Mouse (Mus musculus) bone marrow, adult 2 months (tissue): Measurements from ENCODE around the gene Ubtd2. TPM values are rescaled to one million over a fixed set of nuclear protein-coding genes. Genes with fewer than 3 reads are reported as not detected.

ENCODE experiments used
- H3K27ac ChIP-seq: fragments of 200-500 bp; 2 replicates; pipeline ENCODE4 v1.5.1; 2012; ENCODE audit warnings: low read depth, mild to moderate bottlenecking, control low read depth, inconsistent platforms, low read length; ENCODE audit not compliant: control insufficient read depth, poor library complexity, insufficient read depth
- H3K4me1 ChIP-seq: fragments of 200-500 bp; 2 replicates; pipeline ENCODE4 v1.6.1; 2011; ENCODE audit warnings: low read length; ENCODE audit not compliant: control insufficient read depth, insufficient read depth
- H3K4me3 ChIP-seq: fragments of 200-500 bp; replicated peaks from 2 replicates; pipeline ENCODE3; 2011; ENCODE audit warnings: mild to moderate bottlenecking, low read depth, low read length, control low read depth; ENCODE audit not compliant: control insufficient read depth
- CTCF ChIP-seq: fragments of 200-500 bp; IDR thresholded peaks from 2 replicates; pipeline ENCODE4 v1.5.1; 2011; ENCODE audit warnings: low read length, control low read depth; ENCODE audit not compliant: control insufficient read depth, insufficient read depth
- POLR2A ChIP-seq: fragments of 200-500 bp; IDR thresholded peaks from 2 replicates; pipeline ENCODE4 v1.6.1; 2011; ENCODE audit warnings: low read depth, mild to moderate bottlenecking, control low read depth, low read length, borderline replicate concordance; ENCODE audit not compliant: control insufficient read depth
- WGBS: fragments of 180-500 bp; shearing (Covaris S2); methylation state at CpG from one replicate; pipeline ENCODE4 v1.1.7; 2018; 5-methylcytosine and 5-hydroxymethylcytosine counted together
- polyA plus RNA-seq: library from polyadenylated mRNA; stranded (reverse); fragments of >200 nt; gene quantifications from 2 replicates; pipeline ENCODE4 v1.2.4, GENCODE M21; 2011; ENCODE audit warnings: low replicate concordance; ENCODE audit not compliant: missing spikeins, insufficient read depth, insufficient read length

The Ubtd2 gene
- polyA plus RNA-seq, 1 experiment = 1.5 TPM

- TF ChIP-seq POLR2A (no peak), CTCF (no peak)
- peak overlapping the region; percentile 21 for H3K4me3 ChIP-seq
- H3K4me1 ChIP-seq = peaks cover 22% of the 10 kb centered on the region
- H3K27ac ChIP-seq = peak overlapping the region; percentile 92
- 25% methylated on average over 14 of the region's 14 CpGs for WGBS
Observed at GRCm38 (mm10) chr11:32554141-32555091, 99.2 kb downstream of the Ubtd2 start.

GRCm38 (mm10) chr11:32555103-32555689 lies 100.0 kb downstream of the Ubtd2 start:
- no peak overlapping the region for H3K4me3 ChIP-seq
- 68% methylated on average over 12 of the region's 12 CpGs for WGBS
- H3K27ac ChIP-seq = peak overlapping the region; percentile 20
- TF ChIP-seq POLR2A (no peak), CTCF (no peak)
- peaks cover 22% of the 10 kb centered on the region for H3K4me1 ChIP-seq

GRCm38 (mm10) chr11:32556333-32556990 lies 101.3 kb downstream of the Ubtd2 start:
- TF ChIP-seq CTCF = no peak
- TF ChIP-seq POLR2A = no peak
- peaks cover 19% of the 10 kb centered on the region for H3K4me1 ChIP-seq
- WGBS = 67% methylated on average over 10 of the region's 10 CpGs
- H3K4me3 ChIP-seq = no peak overlapping the region
- H3K27ac ChIP-seq = no peak overlapping the region

GRCm38 (mm10) chr11:32558026-32558425 lies 102.9 kb downstream of the Ubtd2 start:
- Histone ChIP-seq H3K4me3 (no peak overlapping the region), H3K27ac (no peak overlapping the region), H3K4me1 (peaks cover 17% of the 10 kb centered on the region)
- TF ChIP-seq CTCF (no peak), POLR2A (no peak)
- WGBS = 66% methylated on average over 4 of the region's 4 CpGs

GRCm38 (mm10) chr11:32558677-32559076 lies 103.5 kb downstream of the Ubtd2 start:
- WGBS = 8% methylated on average over 8 of the region's 8 CpGs
- Histone ChIP-seq H3K27ac (peak overlapping the region; percentile 74), H3K4me3 (no peak overlapping the region), H3K4me1 (peaks cover 20% of the 10 kb centered on the region)
- TF ChIP-seq POLR2A (no peak), CTCF (no peak)

- WGBS = 81% methylated on average over 12 of the region's 12 CpGs
- Histone ChIP-seq H3K4me3 (no peak overlapping the region), H3K27ac (no peak overlapping the region), H3K4me1 (peaks cover 28% of the 10 kb centered on the region)
- no peak for TF ChIP-seq CTCF
- TF ChIP-seq POLR2A = no peak
Observed at GRCm38 (mm10) chr11:32560015-32560770, 105.0 kb downstream of the Ubtd2 start.

GRCm38 (mm10) chr11:32561465-32562355 lies 106.5 kb downstream of the Ubtd2 start:
- 34% methylated on average over 10 of the region's 10 CpGs for WGBS
- H3K4me1 ChIP-seq = peaks cover 29% of the 10 kb centered on the region
- no peak for TF ChIP-seq CTCF
- no peak for TF ChIP-seq POLR2A
- no peak overlapping the region for H3K4me3 ChIP-seq
- no peak overlapping the region; the same call in 1 of the 2 replicates for H3K27ac ChIP-seq
